Mouse (Mus musculus): ENCODE measurements around the gene Il17rd. TPM values are rescaled to one million over a fixed set of nuclear protein-coding genes. Genes with fewer than 3 reads are reported as not detected.

Gene Il17rd
- polyA plus RNA-seq, 1 experiment = not detected

DNA sequence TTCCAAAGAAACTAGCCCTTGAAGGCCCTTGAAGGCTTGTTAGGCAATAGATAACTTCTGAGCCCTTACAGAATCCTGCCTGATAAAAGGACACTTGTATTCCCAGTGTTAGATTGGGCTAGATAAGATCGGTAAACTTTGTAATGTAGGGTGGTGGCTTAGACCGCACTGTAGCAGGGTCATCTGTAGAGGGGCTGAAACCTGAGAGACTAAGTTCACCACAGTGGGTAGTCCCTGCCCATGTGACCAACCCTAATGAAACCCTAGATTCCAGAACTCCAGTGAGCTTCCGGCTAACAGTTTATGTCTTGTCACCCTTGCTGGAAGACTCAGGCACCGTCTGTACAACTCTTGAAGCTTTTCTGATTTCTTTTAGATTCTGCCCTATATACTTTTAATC lies 25.1 kb upstream of the Il17rd start:
- whole genome bisulfite sequencing = 88% methylated on average over 4 of the region's 4 CpGs
- TF ChIP-seq CTCF (IDR thresholded peaks at IDR 0.05; ENCODE audit: insufficient read depth, low read depth, low read length) (no peak), POLR2A (IDR thresholded peaks at IDR 0.05; ENCODE audit: insufficient read depth, low read depth, low read length) (no peak)
- no peak overlapping the region for H3K4me3 ChIP-seq (ENCODE audit: insufficient read depth, low read depth, low read length)

DNA sequence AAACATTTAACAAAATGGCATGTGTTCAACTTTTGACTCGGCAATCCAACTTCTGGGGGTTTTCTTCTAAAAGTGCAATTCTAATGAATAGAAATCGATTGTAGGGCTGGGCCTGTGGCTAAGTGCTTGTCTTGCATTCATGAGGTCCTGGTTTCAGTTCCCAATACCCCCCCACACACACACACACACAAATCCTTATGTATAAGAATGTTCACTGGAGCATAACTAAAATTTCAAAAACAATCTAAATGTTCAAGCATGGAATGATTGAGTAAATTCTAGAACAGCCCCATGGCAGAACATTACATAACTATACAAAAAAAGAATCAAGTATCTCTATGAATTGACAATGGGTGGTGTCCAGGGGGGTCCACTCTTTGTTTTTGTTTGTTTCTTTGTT lies 20.8 kb upstream of the Il17rd start:
- no peak for TF ChIP-seq POLR2A (IDR thresholded peaks at IDR 0.05; ENCODE audit: insufficient read depth, low read depth, low read length)
- no peak for TF ChIP-seq CTCF (IDR thresholded peaks at IDR 0.05; ENCODE audit: insufficient read depth, low read depth, low read length)
- 94% methylated on average over 2 of the region's 2 CpGs for WGBS
- no peak overlapping the region for H3K27ac ChIP-seq (ENCODE audit: insufficient read depth, low read depth, low read length)
- no peaks in the 10 kb centered on the region for H3K4me1 ChIP-seq (ENCODE audit: control insufficient read depth, insufficient read depth, low read length)
- H3K4me3 ChIP-seq (ENCODE audit: insufficient read depth, low read depth, low read length) = no peak overlapping the region

More for the DNA sequence above, 25.1 kb upstream of the Il17rd start:
- Histone ChIP-seq H3K4me1 (ENCODE audit: control insufficient read depth, insufficient read depth, low read length) (no peaks in the 10 kb centered on the region), H3K27ac (ENCODE audit: insufficient read depth, low read depth, low read length) (no peak overlapping the region)

DNA sequence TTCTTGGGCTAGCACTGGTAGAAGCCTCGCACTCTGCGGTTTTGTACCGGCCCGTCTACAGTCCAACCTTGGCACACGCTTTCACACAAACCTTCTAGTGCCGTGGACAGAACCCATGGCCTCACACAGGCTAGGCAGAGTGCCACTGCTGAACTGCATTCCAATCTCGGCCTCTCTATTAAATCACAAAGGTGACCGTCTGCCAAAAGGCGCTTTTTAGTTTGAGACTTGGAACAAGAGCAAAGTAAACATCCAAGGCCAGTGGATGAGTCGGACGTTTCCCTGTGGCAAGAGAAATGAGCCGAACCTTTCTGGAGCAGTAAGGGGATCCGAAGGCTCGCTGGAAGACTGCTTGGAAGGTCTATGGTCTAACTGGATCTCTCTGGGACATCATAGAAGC lies 18.9 kb upstream of the Il17rd start:
- Histone ChIP-seq H3K27ac (ENCODE audit: insufficient read depth, low read depth, low read length) (no peak overlapping the region), H3K4me1 (ENCODE audit: control insufficient read depth, insufficient read depth, low read length) (no peaks in the 10 kb centered on the region), H3K4me3 (ENCODE audit: insufficient read depth, low read depth, low read length) (no peak overlapping the region)
- TF ChIP-seq POLR2A (IDR thresholded peaks at IDR 0.05; ENCODE audit: insufficient read depth, low read depth, low read length) (no peak), CTCF (IDR thresholded peaks at IDR 0.05; ENCODE audit: insufficient read depth, low read depth, low read length) (no peak)
- 56% methylated on average over 14 of the region's 14 CpGs for WGBS

DNA sequence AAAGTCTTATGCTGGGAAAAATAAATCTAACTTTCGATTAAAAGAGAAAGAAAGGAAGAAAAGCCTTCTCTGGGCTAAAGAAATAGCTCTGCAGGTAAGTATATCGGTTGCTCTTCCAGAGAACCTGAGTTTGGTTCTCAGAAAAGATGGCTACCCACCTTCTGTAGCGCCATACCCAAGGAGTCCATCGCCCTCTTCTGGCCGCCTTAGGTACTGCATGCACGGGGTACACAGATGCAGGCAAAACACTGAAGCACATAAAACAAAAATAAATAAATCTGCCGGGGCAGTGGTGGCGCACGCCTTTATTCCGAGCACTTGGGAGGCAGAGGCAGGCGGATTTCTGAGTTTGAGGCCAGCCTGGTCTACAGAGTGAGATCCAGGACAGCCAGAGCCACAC lies 15.9 kb upstream of the Il17rd start:
- Histone ChIP-seq H3K4me1 (ENCODE audit: control insufficient read depth, insufficient read depth, low read length) (no peaks in the 10 kb centered on the region), H3K27ac (ENCODE audit: insufficient read depth, low read depth, low read length) (no peak overlapping the region), H3K4me3 (ENCODE audit: insufficient read depth, low read depth, low read length) (no peak overlapping the region)
- 48% methylated on average over 11 of the region's 11 CpGs for WGBS
- TF ChIP-seq CTCF (IDR thresholded peaks at IDR 0.05; ENCODE audit: insufficient read depth, low read depth, low read length) (0 out of 2 replicates have a peak, but pooled peaks have one; percentile 38), POLR2A (IDR thresholded peaks at IDR 0.05; ENCODE audit: insufficient read depth, low read depth, low read length) (no peak)

DNA sequence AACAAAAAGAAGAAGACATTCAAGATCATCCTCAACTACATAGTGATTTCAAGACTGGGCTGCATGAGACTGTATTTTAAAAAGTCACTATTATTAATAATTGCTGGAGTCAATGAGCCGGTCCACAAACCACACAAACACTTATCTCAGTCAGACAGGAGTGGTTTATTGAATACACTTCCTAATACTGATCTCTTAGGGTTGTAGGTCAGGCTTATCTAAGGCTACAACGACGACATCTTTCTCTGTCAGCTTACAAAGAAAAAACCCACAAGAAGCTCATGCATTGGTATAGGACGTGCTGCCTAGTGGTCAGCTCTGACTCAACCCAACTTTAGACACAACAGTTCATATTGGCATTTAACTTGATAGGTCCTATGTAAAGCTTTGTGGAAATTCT lies 14.1 kb upstream of the Il17rd start:
- Histone ChIP-seq H3K4me1 (ENCODE audit: control insufficient read depth, insufficient read depth, low read length) (0 out of 2 replicates have a peak, but pooled peaks cover 2% of the 10 kb centered on the region), H3K27ac (ENCODE audit: insufficient read depth, low read depth, low read length) (no peak overlapping the region), H3K4me3 (ENCODE audit: insufficient read depth, low read depth, low read length) (no peak overlapping the region)
- 89% methylated on average over 4 of the region's 4 CpGs for WGBS
- no peak for TF ChIP-seq CTCF (IDR thresholded peaks at IDR 0.05; ENCODE audit: insufficient read depth, low read depth, low read length)
- no peak for TF ChIP-seq POLR2A (IDR thresholded peaks at IDR 0.05; ENCODE audit: insufficient read depth, low read depth, low read length)

DNA sequence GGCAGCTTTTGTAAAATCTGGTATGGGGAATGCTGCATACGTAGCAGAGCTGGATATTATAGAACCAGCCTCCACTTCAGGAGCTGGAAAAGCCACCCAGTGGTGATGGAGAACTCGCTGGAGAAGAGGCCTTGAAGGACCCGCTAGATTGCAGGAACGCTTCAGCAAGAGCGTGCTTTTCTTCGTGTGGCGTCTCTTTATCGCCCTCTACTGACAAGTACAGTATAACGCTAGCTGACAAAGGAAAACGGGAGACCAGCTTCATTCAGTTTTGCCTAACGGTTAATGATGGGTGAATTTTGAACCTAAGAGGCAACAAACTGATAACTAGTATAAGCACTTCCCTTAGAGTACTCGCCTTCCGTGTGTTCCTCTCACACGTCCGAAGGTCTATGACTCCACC lies 9.0 kb upstream of the Il17rd start:
- 2% methylated on average over 15 of the region's 15 CpGs for WGBS
- 0 out of 2 replicates have a peak, but pooled peaks cover 3% of the 10 kb centered on the region for H3K4me1 ChIP-seq (ENCODE audit: control insufficient read depth, insufficient read depth, low read length)
- no peak overlapping the region for H3K4me3 ChIP-seq (ENCODE audit: insufficient read depth, low read depth, low read length)
- TF ChIP-seq POLR2A (IDR thresholded peaks at IDR 0.05; ENCODE audit: insufficient read depth, low read depth, low read length) = no peak
- 0 out of 2 replicates have a peak, but pooled peaks have one; percentile 17 for TF ChIP-seq CTCF (IDR thresholded peaks at IDR 0.05; ENCODE audit: insufficient read depth, low read depth, low read length)
- H3K27ac ChIP-seq (ENCODE audit: insufficient read depth, low read depth, low read length) = no peak overlapping the region

DNA sequence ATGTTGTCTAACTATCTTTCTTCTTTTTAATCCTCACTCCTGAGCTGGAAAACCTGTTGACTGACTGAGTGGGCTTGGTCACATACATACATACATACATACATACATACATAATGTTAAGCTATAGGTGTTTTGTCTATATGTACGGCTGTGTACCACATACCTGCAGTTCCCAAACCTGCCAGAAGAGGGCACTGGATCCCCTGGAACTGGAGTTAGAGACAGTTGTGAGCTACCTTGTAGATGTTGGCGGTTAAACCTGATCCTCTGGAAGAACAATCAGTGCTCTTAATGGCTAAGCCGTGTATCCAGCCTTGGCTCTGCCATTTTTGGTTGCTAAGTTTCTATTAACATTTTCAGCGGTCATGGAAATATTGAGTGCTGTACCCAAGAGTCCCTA lies 7.6 kb upstream of the Il17rd start:
- H3K27ac ChIP-seq (ENCODE audit: insufficient read depth, low read depth, low read length) = no peak overlapping the region
- 0 out of 2 replicates have a peak, but pooled peaks cover 3% of the 10 kb centered on the region for H3K4me1 ChIP-seq (ENCODE audit: control insufficient read depth, insufficient read depth, low read length)
- H3K4me3 ChIP-seq (ENCODE audit: insufficient read depth, low read depth, low read length) = no peak overlapping the region
- no peak for TF ChIP-seq CTCF (IDR thresholded peaks at IDR 0.05; ENCODE audit: insufficient read depth, low read depth, low read length)
- no peak for TF ChIP-seq POLR2A (IDR thresholded peaks at IDR 0.05; ENCODE audit: insufficient read depth, low read depth, low read length)
- 29% methylated on average over 4 of the region's 4 CpGs for WGBS

DNA sequence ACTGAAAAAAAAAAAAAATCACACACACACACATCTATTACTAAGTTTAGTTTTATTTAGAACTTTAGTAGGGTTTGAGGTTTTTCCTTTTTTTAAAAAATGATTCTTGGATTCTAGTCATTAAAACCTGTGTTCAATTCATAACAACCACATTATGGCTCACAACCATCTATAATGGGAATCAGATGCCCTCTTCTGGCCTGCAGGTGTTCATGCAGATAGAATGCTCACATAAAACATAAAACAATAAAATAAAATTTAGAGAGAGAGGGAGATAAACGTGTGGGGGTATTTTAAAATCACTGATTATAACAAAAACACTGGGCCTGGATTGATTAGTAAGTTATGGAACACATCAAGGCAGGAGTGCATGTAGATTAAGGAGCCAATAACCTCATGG lies 1.2 kb upstream of the Il17rd start:
- WGBS = 89% methylated on average over 1 of the region's 1 CpGs
- no peak for TF ChIP-seq POLR2A (IDR thresholded peaks at IDR 0.05; ENCODE audit: insufficient read depth, low read depth, low read length)
- no peak for TF ChIP-seq CTCF (IDR thresholded peaks at IDR 0.05; ENCODE audit: insufficient read depth, low read depth, low read length)
- Histone ChIP-seq H3K4me3 (ENCODE audit: insufficient read depth, low read depth, low read length) (no peak overlapping the region), H3K27ac (ENCODE audit: insufficient read depth, low read depth, low read length) (no peak overlapping the region), H3K4me1 (ENCODE audit: control insufficient read depth, insufficient read depth, low read length) (peaks cover 13% of the 10 kb centered on the region)

DNA sequence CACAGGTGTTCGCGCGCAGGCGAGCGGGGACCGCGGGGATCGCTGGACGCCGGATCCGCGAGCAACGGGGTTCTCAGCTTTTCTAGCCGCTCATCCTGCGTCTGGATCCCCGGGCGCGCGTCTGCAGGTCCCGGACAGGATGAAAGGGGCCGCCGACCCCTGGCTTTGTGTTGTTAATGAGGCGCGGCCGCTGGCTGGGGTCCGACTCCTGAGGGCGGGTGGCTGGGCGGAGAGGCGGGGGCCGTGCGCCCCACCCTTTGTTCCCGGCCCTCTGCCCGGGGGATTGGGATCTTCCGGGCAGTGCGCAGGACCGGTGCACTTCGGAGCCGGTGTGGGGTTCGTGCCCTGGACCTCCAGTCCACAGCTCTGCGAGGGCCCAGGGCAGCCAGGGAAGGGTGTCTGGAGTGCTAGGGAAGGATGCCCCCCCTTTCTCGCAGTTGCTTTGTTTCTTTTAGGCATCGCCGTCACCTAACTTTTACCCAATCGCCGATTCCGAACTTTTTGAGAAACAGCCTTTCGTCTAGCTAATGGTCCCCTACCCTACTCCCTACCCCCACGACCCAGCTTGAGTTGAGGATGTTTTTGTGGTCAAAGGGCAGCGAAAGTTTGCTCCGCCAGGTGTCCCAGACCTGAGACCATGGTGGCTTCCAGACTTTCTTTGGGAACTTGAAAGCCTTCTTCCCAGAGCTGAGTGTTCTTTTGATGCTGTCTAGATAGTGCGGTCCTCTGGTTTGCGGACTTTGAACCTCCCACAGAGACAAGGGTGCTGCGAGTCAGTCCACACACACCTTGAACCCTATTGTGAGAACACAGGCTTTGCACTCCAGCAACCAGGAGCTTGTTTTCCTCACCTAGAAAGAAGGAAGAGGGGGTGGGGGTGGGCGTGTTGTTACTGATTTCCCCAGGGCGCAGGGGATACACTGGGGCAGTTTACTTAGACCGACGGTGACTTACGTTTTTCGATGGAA lies 824 bp downstream of the Il17rd start:
- TF ChIP-seq POLR2A (IDR thresholded peaks at IDR 0.05; ENCODE audit: insufficient read depth, low read depth, low read length) (no peak), CTCF (IDR thresholded peaks at IDR 0.05; ENCODE audit: insufficient read depth, low read depth, low read length) (no peak)
- H3K4me1 ChIP-seq (ENCODE audit: control insufficient read depth, insufficient read depth, low read length) = peaks cover 13% of the 10 kb centered on the region
- H3K27ac ChIP-seq (ENCODE audit: insufficient read depth, low read depth, low read length) = no peak overlapping the region
- H3K4me3 ChIP-seq (ENCODE audit: insufficient read depth, low read depth, low read length) = peak overlapping the region; percentile 88
- 4% methylated on average over 59 of the region's 59 CpGs for WGBS

All from olfactory bulb, adult 2 months (tissue).